Comparison of ENCODE assay signal across 21 mouse cellular contexts in the genomic region with DNA sequence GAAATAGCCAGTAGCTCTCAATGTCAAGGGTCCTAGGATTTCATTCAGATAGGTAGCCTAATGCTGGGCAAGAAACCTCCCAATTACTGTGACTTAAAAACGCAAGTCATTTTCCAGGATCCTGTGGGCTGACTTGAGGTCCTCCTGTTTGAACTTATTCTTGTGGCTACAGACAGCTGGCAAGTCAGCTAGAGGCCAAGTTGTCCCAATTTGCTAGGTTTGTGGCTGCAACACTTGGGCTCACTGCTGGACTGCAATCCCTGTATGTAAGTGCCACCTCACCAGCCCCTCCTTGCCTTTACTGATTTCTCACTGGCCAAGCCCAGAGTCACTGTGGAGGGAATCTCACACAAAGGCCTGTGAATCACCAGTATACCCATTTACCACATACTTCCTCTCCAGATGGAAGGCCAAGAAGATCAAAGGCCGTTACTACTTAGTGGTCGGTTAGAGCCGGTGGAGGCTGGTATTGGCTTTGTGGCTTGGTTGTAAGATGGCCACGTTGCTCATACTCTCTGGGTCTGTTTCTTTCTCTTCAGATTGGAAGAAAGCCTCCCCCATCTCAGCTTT. TPM values are rescaled to one million over a fixed set of nuclear protein-coding genes. Genes with fewer than 3 reads are reported as not detected.
DNase-seq lines count a peak whose midpoint lies in the region; ATAC-seq and TF ChIP-seq lines count a peak whose summit lies in the region.
"Had no signal": no experiment of that assay in that cellular context is flagged by ENCODE, and none has a peak within 500 bp of the region (broad histone marks: within the 10 kb centered on the region; RNA-seq: fewer than 3 reads in every experiment).

No protein-coding gene starts in this region.

- ATAC-seq in liver, embryonic 15.5 days (ENCODE audit: insufficient read depth), result no peak

- H3K4me1 ChIP-seq in liver, embryonic 15.5 days (replicated peaks), result peaks cover 37% of the 10 kb centered on the region

- peaks cover 9% of the 10 kb centered on the region for H3K79me2 ChIP-seq in myocyte (ENCODE audit: control insufficient read depth, insufficient read depth)

- H3K4me3 ChIP-seq in liver, embryonic 15.5 days (replicated peaks), result no peak overlapping the region
- H3K4me3 ChIP-seq in myocyte, result no peak overlapping the region
- H3K4me3 ChIP-seq: embryonic facial prominence, embryonic 15.5 days; forebrain, embryonic 12.5 days; heart, embryonic 13.5 days; hindbrain, embryonic 10.5 days; midbrain, embryonic 12.5 days had no signal

- no peak for DNase-seq in liver
- DNase-seq in Muller cell, postnatal 12 days (ENCODE audit: inconsistent ontology term), result peak; percentile 83
- DNase-seq in fibroblast of lung, adult 2 months (ENCODE audit: low read depth), result peak; percentile 71
- no peak for DNase-seq in heart, postnatal 4 days
- no peak for DNase-seq in layer of hippocampus, postnatal 36 days
- DNase-seq in frontal cortex, postnatal 25 days (ENCODE audit: low spot score in 2 of 2), result no peak
- DNase-seq: adrenal gland, postnatal 10 days; cerebellum, adult 9-11 months; embryo, embryonic 11 days; kidney, adult 9 months; kidney, postnatal 36 days; right cerebral cortex, adult 18-20 months; thymus, adult 18-20 months had no signal

- 0 out of 2 replicates have a peak overlapping the region, but pooled peaks have one; percentile 24 for H3K27ac ChIP-seq in liver, embryonic 15.5 days (replicated peaks)
- H3K27ac ChIP-seq: embryonic facial prominence, embryonic 15.5 days; forebrain, embryonic 12.5 days; heart, embryonic 13.5 days; hindbrain, embryonic 10.5 days; midbrain, embryonic 12.5 days had no signal

- H3K27me3 ChIP-seq in liver, embryonic 15.5 days, result no peaks in the 10 kb centered on the region
- no peaks in the 10 kb centered on the region for H3K27me3 ChIP-seq in myocyte (ENCODE audit: control insufficient read depth, insufficient read depth, insufficient read length)
- H3K27me3 ChIP-seq: embryonic facial prominence, embryonic 15.5 days; forebrain, embryonic 12.5 days; heart, embryonic 13.5 days; midbrain, embryonic 12.5 days had no signal

- no peaks in the 10 kb centered on the region for H3K36me3 ChIP-seq in liver, embryonic 15.5 days (replicated peaks)
- H3K36me3 ChIP-seq in myocyte (ENCODE audit: control insufficient read depth, insufficient read depth), result no peaks in the 10 kb centered on the region
- H3K36me3 ChIP-seq: embryonic facial prominence, embryonic 15.5 days; forebrain, embryonic 12.5 days; G1E; midbrain, embryonic 12.5 days had no signal

- no peaks in the 10 kb centered on the region for H3K9me3 ChIP-seq in liver, embryonic 15.5 days (replicated peaks)
- H3K9me3 ChIP-seq: embryonic facial prominence, embryonic 15.5 days; forebrain, embryonic 12.5 days; G1E; heart, embryonic 13.5 days; hindbrain, embryonic 10.5 days; midbrain, embryonic 12.5 days had no signal

- WGBS in liver, embryonic 15.5 days (ENCODE audit: insufficient replicate concordance), result 20% methylated on average over 5 of the region's 5 CpGs

- no peak overlapping the region for H3ac ChIP-seq in myocyte (ENCODE audit: control insufficient read depth, insufficient read length)

- no peak overlapping the region for H3K4me2 ChIP-seq in liver, embryonic 15.5 days
- H3K4me2 ChIP-seq in myocyte (ENCODE audit: low read depth), result peak overlapping the region; percentile 78
- H3K4me2 ChIP-seq: embryonic facial prominence, embryonic 15.5 days; forebrain, embryonic 12.5 days; heart, embryonic 13.5 days; midbrain, embryonic 12.5 days had no signal

- no peak for TF ChIP-seq POLR2A in myocyte (IDR thresholded peaks at IDR 0.05; ENCODE audit: insufficient read length, low read depth)

- no peak overlapping the region for H3K9ac ChIP-seq in liver, embryonic 15.5 days
- H3K9ac ChIP-seq: embryonic facial prominence, embryonic 15.5 days; forebrain, embryonic 12.5 days; heart, embryonic 13.5 days; midbrain, embryonic 12.5 days had no signal

TF ChIP-seq in myocyte, 11 proteins besides CTCF, POLR2A, EP300 and RAD21:
- TF ChIP-seq REST (IDR thresholded peaks at IDR 0.05; ENCODE audit: insufficient read depth, insufficient read length) (no peak), USF1 (IDR thresholded peaks at IDR 0.05; ENCODE audit: low read depth) (no peak), CEBPB (IDR thresholded peaks at IDR 0.05; ENCODE audit: insufficient read depth, poor library complexity, severe bottlenecking) (0 out of 2 replicates have a peak, but pooled peaks have one; percentile 7), MYOD1 (IDR thresholded peaks at IDR 0.05; ENCODE audit: control insufficient read depth in 1 of 3, insufficient read length in 2 of 3, low read depth in 2 of 3) (peak in 2 of 3 experiments; percentile 43 to 59), MYOG (IDR thresholded peaks at IDR 0.05; ENCODE audit: control insufficient read depth in 1 of 3, insufficient read depth in 1 of 3, insufficient read length in 2 of 3, low read depth in 2 of 3) (peak in 1 of 3 experiments; percentile 59)
TF ChIP-seq in myocyte: peak in this region for 3.

RNA-seq across cellular contexts. Expression of gene Bace1, which starts 8.6 kb away (rescaled TPM):
- 7.0 and 8.9 TPM in 2 replicates for polyA plus RNA-seq in liver, embryonic 15.5 days (2015; fragmentation: Nextera tagmentation; extraction: Ambion mirVana)
- polyA plus RNA-seq in myocyte (2012; fragmentation: generic; extraction: Trizol), result 14.5 TPM
- 10 to 100 TPM; 38.3 to 41.3 TPM for total RNA-seq in heart, postnatal 4 days (2021)
- 10 to 100 TPM; 80.6 to 82.3 TPM for total RNA-seq in layer of hippocampus, postnatal 36 days (2021)

RNA-seq across cellular contexts. Expression of gene Cep164, which starts 18.5 kb away (rescaled TPM):
- 5.1 and 5.2 TPM in 2 replicates for polyA plus RNA-seq in liver, embryonic 15.5 days (2015; fragmentation: Nextera tagmentation; extraction: Ambion mirVana)
- 7.7 TPM for polyA plus RNA-seq in myocyte (2012; fragmentation: generic; extraction: Trizol)
- total RNA-seq in heart, postnatal 4 days (2021), result 10 to 100 TPM; 13.9 to 15.7 TPM
- total RNA-seq in layer of hippocampus, postnatal 36 days (2021), result 10 to 100 TPM; 11.0 to 12.9 TPM

RNA-seq across cellular contexts. Expression of gene Pcsk7, which starts 59.3 kb away (rescaled TPM):
- polyA plus RNA-seq in liver, embryonic 15.5 days (2015; fragmentation: Nextera tagmentation; extraction: Ambion mirVana), result 7.7 and 9.3 TPM in 2 replicates
- 17.2 TPM for polyA plus RNA-seq in myocyte (2012; fragmentation: generic; extraction: Trizol)
- 10 to 100 TPM; 20.6 to 25.2 TPM for total RNA-seq in heart, postnatal 4 days (2021)
- 10 to 100 TPM; 23.3 to 25.3 TPM for total RNA-seq in layer of hippocampus, postnatal 36 days (2021)

RNA-seq across cellular contexts. Expression of gene Rnf214, which starts 59.7 kb away (rescaled TPM):
- 13.8 and 15.2 TPM in 2 replicates for polyA plus RNA-seq in liver, embryonic 15.5 days (2015; fragmentation: Nextera tagmentation; extraction: Ambion mirVana)
- polyA plus RNA-seq in myocyte (2012; fragmentation: generic; extraction: Trizol), result 14.6 TPM
- total RNA-seq in heart, postnatal 4 days (2021), result 10 to 100 TPM; 36.3 to 39.4 TPM
- total RNA-seq in layer of hippocampus, postnatal 36 days (2021), result 10 to 100 TPM; 68.2 to 76.1 TPM

Comparison
In these comparisons a context has a peak if more than half of its experiments do, and no peak if none do; other contexts are left out.
1. DNase-seq: peak in Muller cell, postnatal 12 days (single experiment) and fibroblast of lung, adult 2 months (single experiment); none in liver (single experiment), heart, postnatal 4 days (single experiment), layer of hippocampus, postnatal 36 days (0 of 2) and frontal cortex, postnatal 25 days (0 of 2).